Mouse (Mus musculus) heart, postnatal 0 days (tissue): ENCODE measurements at regions not wholly inside any gene's neighbourhood (a gene's known extent, or its start where the extent isn't known, plus 50 kb on each side); places are given as distances from the start of the nearest gene placed in this dataset.

Experiments used
- CTCF ChIP-seq: IDR thresholded peaks from 2 replicates; pipeline ENCODE4 v1.5.1; 2016; ENCODE audit warnings: antibody characterized with exemption, control low read depth, low read depth
- EP300 ChIP-seq: IDR thresholded peaks from 2 replicates; pipeline ENCODE4 v1.6.1; 2016; ENCODE audit warnings: antibody characterized with exemption, low read depth

DNA sequence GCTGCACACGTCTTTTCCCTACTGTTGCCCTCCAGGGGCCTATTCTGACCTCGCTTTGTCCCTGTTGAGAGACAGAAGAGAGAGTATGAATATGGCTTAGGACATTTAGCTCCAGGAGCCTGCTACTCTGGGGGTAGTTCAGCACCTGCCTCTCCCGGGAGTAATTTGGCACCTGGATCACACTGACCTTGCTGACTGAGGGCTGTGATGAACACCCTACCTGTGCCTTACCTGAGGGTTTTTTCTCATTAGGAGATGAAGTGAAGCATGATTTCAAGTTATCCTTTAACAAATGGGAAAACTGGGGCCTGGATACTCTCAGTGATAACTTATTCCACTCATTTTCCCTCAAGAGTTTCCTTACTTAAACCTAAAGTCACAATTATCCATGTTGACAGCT is 721.2 kb upstream of the Nr2f1 start:
- no peak for TF ChIP-seq CTCF
- TF ChIP-seq EP300: no peak
